Mouse (Mus musculus) lung, adult 2 months (tissue): ENCODE data around the gene Cars2.

Source experiments
- CTCF ChIP-seq: fragments of 200-500 bp; IDR thresholded peaks from 2 replicates; pipeline ENCODE4 v1.5.1; 2011; ENCODE audit warnings: mild to moderate bottlenecking, low read length, control low read depth; ENCODE audit not compliant: insufficient read depth
- POLR2A ChIP-seq: fragments of 200-500 bp; IDR thresholded peaks from 2 replicates; pipeline ENCODE4 v1.6.1; 2011; ENCODE audit warnings: low read depth, mild to moderate bottlenecking, control low read depth, low read length, borderline replicate concordance; ENCODE audit errors: extremely low read depth

- TF ChIP-seq POLR2A (no peak), CTCF (peak; percentile 85)
These were observed 6.2 kb downstream of the Cars2 start for GRCm38 (mm10) chr8:11544386-11544785.
